Mouse (Mus musculus) sigmoid colon, adult 10 weeks (tissue): ENCODE data around the gene Zcchc10. TPM values are rescaled to one million over a fixed set of nuclear protein-coding genes. Genes with fewer than 3 reads are reported as not detected.

Experiments
- polyA plus RNA-seq: library from polyadenylated mRNA; stranded (reverse); fragments of 350-450 nt; fragmentation: Illumina TruSeq; extraction: RNeasy Lipid Tissue Mini Kit (QIAGEN cat#74804); gene quantifications from one replicate; pipeline ENCODE4 v1.2.3, GENCODE M21; 2014; ENCODE audit warnings: low read depth, low replicate concordance

The Zcchc10 gene
- polyA plus RNA-seq, result 28.0 TPM

GRCm38 (mm10) chr11:53324512-53324968, at the start of gene Zcchc10:
Gene Zcchc10 (plus strand): TSS chr11:53324679.

GRCm38 (mm10) chr11:53300330-53301166, 23.9 kb upstream of the Zcchc10 start, which contains the start of gene Hspa4:
Gene Hspa4 (minus strand): TSS chr11:53300457.

GRCm38 (mm10) chr11:53350291-53351223, 26.1 kb downstream of the Zcchc10 start, which contains the start of gene Aff4:
Gene Aff4 (plus strand): TSS chr11:53350833.

Other genes starting within 250 kb of the Zcchc10 start
- 419 TPM for gene Hspa4, start 24.2 kb upstream of the Zcchc10 start, polyA plus RNA-seq
- gene Aff4, start 26.2 kb downstream of the Zcchc10 start, polyA plus RNA-seq, result 181 TPM
- gene Leap2, start 98.5 kb downstream of the Zcchc10 start, polyA plus RNA-seq, result not detected
- gene Uqcrq, start 106.2 kb downstream of the Zcchc10 start, polyA plus RNA-seq, result 42.0 TPM
- not detected for gene Gdf9, start 106.3 kb downstream of the Zcchc10 start, polyA plus RNA-seq
- gene Gm10447, start 132.4 kb downstream of the Zcchc10 start, polyA plus RNA-seq, result 0.19 TPM
- gene Shroom1, start 132.5 kb downstream of the Zcchc10 start, polyA plus RNA-seq, result not detected
- gene Gm9837, start 145.8 kb downstream of the Zcchc10 start, polyA plus RNA-seq, result not detected
- not detected for gene Gm9945, start 155.5 kb downstream of the Zcchc10 start, polyA plus RNA-seq
- gene Sowaha, start 155.6 kb downstream of the Zcchc10 start, polyA plus RNA-seq, result 3.4 TPM
- 24.3 TPM for gene Sept8, start 194.6 kb downstream of the Zcchc10 start, polyA plus RNA-seq
- 12.0 TPM for gene Kif3a, start 242.7 kb downstream of the Zcchc10 start, polyA plus RNA-seq